Mouse (Mus musculus): ENCODE results near the gene Tspan4. TPM values are rescaled to one million over a fixed set of nuclear protein-coding genes. Genes with fewer than 3 reads are reported as not detected.

Tspan4 gene
- polyA plus RNA-seq, 1 experiment from 2014 or later, result 28.5 TPM

DNA sequence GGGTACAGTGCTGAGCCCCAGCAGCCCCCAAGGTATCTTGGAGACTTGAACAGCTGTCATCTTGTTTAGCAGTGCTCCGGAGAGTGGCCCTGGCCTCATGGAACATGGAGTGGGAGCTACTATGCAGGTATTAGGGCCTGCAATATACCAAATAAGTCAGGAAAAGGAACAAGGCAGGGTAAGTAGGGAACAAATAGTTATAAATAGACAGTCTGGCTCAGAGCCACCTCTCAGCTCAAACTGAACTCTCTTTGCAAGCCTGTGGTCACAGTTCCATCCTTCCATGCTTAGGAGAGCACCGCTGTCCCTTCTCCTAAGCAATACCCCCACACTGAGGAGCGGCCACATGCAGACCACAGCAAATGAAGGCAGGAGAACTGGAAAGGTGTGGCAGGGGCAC, 22.6 kb downstream of the Tspan4 start:
- DNase-seq (ENCODE audit: low spot score), result no peak

DNA sequence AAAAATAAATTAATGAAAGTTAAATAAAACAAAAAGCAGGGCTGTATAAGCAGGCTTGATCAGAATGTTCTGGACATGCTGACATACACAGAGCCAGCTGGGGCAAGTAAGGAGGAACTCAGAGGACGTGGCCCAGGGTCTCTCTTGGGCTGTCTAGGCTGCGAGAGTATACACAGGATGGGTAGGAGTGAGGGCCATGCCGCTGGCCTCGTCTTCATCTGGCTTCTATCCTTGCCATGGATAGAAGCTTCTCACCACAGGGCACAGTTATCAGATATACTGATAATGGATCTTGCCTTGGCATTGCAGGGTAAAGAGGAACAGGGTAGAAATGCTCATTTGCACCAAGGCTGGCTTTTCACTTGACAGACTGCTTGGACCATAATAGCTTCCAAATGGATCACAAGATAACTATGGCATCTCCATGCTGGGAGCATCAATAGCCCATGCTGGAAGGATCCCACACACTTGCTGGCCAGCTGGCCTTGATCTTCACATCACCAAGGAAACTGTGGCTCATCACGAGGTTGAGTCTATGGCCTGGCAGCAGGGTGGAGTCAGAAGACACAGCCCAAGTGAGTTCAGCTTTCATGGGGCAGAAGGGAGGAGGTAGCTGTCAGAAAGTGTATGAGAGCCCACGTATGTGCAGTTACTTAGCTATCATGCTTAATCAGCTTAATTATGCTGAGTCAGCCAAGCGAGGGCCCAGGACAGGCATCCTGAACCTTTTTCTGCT, 26.9 kb downstream of the Tspan4 start:
- no peak for DNase-seq (ENCODE audit: low spot score)

DNA sequence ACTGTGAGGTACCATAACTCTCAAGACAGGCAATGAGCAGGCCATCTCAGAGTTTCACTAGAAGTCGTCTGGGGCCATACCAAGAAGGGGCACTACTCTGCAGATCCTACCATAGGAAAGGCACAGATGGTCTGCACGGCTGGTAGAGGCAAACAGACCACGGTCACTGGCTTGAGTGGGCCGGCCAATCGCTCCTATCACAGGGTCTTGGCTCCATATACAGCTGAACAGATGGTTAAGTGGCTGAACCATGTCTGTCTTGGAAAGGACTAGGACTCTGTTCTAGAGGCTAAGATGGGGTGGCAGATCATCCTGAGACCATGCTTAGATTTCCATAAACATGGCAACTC, 27.5 kb downstream of the Tspan4 start:
- no peak for DNase-seq (ENCODE audit: low spot score)

DNA sequence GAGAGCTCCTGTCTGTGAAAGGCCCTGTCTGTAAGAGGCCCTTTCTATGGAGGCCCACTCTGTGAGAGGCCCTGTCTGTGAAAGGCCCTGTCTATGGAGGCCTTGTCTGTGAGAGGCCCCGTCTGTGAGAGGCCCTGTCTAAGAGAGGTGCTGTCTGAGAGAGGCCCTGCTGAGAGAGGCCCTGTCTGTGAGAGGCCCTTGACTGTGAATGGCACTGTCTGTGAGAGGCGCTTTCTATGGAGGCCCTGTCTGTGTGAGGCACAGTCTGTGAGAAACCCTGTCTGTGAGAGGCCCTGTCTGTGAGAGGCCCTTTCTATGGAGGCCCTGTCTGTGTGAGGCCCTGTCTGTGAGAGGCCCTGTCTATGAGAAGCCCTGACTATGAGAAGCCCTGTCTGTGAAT, 31.2 kb downstream of the Tspan4 start:
- DNase-seq (ENCODE audit: low spot score), result no peak

DNA sequence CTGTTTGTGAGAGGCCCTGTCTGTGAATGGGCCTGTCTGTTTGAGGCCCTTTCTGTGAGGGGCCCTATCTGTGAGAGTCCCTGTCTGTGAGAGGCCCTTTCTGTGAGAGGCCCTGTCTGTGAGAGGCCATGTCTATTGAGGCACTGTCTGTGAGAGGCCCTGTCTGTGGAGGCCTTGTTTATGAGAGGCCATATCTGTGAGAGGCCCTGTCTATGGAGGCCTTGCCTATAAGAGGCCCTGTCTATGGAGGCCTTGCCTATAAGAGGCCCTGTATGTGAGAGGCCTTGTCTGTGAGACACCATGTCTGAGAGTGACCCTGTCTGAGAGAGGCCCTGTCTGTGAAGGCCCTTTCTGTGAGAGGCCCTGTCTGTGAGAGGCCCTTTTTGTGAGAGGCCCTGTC, 33.1 kb downstream of the Tspan4 start:
- no peak for DNase-seq (ENCODE audit: low spot score)

DNA sequence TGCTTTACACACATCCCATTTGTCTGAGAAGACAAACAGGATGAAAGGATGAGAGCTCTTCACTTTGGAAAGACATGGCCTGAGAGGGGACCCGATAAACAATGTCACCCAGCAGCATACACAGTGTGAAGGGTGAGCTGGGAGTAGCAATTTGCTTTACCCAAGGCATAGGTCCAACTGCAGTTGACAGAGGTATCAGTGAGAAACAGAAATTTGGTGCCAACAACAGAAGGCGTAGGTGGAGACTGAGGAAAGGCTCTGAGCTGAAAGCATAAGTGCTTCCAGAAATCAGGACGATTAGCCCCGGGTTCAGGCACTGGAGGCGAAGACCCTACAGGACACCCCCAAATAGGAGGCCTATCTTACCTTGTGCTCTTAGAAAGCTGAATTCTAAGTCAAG, 35.2 kb downstream of the Tspan4 start:
- no peak for DNase-seq (ENCODE audit: low spot score)

DNA sequence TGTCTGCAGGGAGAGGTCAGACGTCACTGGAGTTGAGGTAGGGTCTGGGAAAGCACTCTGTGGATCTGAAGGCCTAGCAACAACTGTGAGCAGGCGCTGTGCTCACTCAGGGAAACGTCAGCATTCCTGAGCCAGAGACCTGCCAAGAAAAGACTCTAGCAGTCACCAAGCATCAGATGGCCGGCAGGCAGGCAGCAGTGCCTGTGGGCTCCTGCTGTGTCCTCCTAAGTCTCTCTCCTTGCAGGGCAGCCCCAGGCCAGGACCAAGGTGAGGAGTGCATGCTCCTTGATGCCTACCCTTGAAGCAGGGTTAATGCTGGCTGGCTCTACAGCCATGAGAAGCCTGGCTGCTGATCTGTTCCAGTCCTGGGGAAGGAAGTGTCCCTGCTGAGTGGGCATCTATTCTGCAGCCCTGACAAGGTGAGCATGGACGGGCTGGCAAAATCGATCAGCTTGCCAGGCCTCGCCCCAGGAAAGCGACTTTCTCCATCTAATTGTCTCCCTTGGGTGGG, 35.7 kb downstream of the Tspan4 start:
- DNase-seq (ENCODE audit: low spot score), result no peak

DNA sequence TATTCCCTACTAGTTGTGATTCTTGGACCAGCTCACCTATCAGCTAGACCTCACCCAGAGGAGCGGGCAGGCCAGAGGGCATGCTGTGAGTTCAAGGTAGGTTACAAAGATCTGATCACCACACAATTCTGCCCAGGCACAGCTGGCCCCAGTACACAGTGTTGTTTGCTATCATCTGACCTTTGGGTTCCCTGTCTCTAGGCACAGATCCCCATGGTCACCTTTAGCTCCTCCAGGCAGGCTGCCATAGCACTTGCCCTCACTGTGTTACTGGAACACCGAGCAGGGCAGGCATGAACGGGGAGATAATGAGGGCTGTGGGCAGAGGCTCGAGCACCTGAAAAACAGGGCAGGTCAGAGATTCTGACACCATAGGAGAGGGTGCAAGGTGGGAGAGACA, 42.6 kb downstream of the Tspan4 start:
- DNase-seq (ENCODE audit: low spot score), result no peak

DNA sequence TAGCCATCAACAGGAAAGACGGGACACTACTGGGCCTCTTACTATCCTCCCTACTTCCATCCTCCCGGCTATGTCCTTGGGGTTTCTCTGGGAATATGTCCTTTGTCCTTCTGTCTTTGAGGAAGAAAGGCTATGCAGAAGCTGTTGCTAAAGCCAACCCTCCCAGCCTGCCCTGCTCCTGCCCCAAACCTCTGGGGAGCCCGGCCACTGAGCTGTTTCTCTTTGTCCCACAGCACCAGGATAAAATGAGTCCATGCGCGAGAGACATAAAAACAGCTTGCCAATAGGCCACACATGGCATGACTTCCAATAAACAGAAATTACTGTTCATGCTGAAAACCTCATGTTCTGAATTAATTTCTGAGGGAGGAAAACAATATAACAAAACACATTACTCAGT, 43.3 kb downstream of the Tspan4 start:
- no peak for DNase-seq (ENCODE audit: low spot score)

DNA sequence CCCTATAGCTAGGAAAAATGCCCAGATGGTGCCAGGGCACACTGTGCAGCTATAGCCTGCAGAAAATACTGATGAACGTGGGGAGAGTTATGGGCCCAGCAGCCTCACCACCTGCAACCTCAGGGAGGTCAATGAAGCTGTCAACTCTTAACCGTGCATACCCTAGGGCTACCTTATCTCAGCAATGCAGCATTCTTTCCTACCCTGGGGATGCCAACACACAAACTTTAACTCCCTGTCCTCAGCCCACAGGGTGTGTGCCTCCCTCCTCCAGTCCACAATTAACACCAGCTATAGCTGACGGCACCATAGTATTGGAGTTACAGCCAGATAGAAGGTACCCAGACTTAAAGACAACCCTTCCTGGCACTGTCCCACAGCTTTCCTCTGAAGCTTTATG, 43.9 kb downstream of the Tspan4 start:
- DNase-seq (ENCODE audit: low spot score), result no peak

DNA sequence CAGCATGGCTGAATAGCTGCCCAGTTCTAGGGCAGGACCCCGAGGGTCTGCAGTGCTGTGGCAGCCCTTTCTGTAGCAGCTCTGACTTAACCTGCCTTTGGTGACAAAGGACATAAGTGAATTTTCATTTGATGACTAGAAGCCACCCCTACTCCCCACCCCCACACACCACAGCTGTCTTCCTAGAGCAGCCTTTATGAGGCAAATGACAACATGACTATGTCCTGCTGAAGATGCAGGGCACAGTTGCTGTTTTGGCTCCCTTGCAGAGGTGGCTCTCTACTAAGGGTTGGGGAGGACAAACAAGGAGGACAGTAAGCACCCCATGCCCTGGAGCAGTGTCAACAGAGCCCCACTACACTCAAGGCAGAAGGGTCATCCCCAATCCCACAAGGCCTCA, 44.8 kb downstream of the Tspan4 start:
- no peak for DNase-seq (ENCODE audit: low spot score)

DNA sequence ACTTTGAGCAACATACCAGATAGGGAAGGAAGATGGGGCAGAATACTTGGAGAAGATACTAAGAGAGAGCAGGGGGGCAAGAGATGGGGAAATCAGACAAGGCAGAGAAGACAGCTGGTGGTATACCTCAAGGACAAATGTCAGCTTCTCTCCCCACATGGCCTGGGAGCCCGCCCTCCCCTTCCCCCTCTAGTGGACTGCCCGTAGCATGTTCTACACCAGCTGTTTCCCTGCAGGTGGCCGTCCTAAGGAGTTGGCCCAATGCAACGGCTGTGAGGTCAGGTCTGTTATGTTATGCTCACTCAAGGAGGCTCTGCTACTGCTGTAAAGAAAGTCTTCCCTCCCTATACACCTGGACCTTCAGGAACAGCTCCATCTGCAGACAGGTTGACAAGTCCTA, 48.0 kb downstream of the Tspan4 start:
- no peak for DNase-seq (ENCODE audit: low spot score)

DNA sequence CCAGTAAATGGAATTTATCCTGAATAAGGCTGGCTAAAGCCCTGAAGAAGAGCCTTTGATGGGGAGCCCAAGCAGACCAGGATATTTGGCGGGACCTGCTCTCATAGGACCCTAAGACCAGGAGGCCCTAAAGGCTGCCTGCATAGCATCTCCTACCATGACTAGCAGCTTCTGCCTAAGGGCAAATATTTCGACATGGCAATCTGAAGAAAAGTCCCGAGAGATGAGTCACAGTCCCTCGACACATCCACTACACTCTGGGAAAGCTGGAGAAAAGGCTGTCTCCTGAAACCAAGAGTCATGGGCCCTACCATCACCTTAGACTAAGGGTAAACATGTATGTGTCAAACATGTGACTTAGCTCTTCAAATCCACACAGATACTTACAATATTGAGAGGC, 49.2 kb downstream of the Tspan4 start:
- no peak for DNase-seq (ENCODE audit: low spot score)

DNA sequence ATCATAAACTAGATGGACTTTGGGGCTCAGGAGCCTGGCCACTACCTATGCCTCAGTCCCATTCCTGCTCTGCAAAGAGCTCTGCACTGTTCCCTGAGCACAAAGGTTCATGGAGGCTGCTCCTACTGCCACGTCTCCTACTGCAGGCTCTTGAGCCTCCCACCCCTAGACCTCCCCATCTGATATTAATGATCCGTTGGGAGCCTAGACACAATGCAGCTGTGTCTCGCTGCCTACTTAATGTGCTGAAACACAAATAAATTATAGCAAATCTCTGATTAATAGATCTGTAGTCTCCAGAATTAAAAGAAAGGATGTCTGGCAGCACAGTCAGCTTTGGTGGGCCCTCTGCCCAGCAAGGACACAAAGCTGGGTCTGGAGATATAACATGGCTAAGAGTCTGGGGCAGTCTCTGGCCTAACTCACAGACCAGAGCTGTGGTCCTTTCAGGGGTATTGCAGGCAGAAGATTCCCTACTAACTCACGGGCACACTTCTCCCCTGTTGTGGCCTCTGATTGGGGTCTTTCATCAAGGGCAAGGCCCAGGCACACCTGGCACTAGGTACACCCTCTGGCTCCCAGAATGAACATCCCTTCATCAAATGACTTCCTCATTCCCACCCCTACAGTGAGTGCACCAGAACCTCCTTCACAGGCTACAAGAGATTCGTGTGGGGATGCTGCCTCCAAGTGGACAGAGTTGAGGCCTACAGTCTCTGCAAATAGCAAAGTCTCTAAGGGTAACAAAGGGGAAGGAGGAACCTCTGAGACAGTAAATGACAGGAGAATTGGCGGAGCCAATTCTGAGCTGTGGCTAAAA, 49.9 kb downstream of the Tspan4 start:
- DNase-seq (ENCODE audit: low spot score), result peak; percentile 83

DNA sequence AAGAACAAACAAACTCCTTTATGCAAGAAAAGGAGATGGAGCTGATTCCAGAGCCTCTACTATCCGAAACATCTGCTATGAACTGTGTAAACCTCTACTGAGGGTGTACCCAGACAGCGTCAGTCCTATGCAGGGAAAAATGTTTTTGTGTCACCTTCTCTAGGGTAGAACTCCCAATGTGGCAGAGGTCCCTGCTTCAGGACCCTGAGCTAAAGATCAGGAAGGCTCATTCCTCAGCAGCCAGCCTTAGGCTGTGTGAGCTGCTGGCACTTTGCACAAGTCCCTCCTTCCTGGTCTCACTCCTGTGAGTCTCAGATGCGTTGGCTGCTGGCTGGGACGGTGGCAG, 50.5 kb downstream of the Tspan4 start:
- DNase-seq (ENCODE audit: low spot score), result no peak

DNA sequence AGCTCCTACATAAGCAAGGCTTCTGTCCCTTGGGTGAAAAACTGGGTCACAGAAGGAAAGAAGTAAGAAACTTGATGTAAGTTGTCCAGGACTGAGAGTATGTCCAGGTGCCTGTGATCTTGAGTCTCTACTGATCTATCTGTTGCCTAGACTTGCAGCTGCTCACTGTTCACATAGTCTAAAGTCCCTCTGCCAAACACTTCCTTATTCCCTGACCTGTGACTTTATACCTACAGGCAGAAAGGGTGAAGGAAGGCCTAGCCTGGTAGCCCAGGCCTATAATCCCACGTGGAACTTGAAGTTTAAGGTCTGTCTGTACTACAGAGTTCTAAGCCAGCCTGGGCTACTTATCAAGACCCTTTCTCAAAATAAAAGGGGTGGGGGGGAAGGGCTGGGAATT, 60.5 kb downstream of the Tspan4 start:
- DNase-seq (ENCODE audit: low spot score), result no peak

DNA sequence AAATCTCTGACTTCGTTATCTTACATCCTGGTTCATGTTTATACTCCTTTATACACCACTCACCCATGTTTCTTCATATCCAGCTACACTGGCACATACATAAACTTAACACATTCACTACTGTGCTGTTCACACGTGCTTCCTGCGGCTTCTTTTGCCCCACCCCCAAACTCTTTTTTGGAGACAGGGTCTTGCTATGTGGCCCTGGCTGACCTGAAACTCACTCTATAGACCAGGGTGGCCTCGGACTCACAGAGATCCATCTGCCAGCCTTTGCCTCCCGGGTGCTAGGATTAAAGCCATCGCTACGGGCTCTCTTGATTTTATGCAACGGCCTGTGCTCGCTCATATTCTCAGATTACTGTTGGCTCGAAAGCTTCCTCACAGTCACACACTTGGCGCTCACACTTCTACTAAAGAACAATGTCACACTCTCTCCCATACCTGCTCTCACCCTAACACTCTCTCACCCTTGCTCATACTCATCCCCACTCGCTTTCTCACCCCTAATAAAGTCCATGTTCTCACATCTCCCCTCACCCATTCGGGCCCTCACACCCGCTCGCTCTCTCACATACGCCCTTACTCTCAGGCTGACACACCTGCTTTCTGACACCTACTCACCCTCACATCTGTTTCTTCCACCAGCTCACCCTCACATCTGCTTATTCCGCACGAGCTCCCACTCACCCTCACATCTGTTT, 64.0 kb downstream of the Tspan4 start:
- no peak for DNase-seq (ENCODE audit: low spot score)

DNA sequence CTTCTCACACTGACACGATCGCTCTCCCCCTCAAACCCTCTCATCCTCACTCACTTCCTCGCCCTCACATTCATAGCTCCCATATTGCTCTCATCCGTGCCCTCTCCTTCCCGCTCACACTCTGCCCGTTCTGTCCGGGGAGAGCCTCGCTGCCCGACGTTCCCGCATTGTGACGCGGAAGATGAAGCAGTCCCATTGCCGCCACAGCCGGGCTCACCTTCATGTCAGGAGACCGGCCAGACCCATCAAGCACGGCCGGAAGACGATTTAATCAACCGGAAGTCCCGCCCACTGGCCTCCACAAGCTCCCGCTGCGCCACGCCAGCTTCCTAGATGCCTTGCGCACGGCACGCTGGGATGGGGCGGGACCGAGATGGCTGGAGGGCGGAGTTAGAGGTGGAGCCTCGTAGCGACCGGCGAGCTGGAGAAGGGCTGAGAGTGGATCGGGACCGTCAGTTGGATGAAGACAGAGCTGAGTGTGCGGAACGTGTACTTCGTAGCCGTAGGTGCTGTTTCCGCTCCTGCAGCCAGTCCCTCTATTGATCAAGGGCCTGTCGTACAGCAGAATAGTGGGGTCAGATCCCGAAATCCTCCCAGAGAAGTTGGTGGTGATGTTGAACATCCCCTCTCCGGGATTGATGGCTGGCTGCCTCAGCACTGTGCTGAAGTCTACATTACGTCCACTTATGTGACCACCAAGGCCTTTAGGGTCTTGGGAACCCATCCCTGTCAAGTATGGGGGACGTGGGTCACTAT, 64.7 kb downstream of the Tspan4 start, which contains the start of gene Chid1:
Gene Chid1 (minus strand): TSS at position 302 of the 756 bp plus-strand sequence.
- peak; percentile 97 for DNase-seq (ENCODE audit: low spot score)

DNA sequence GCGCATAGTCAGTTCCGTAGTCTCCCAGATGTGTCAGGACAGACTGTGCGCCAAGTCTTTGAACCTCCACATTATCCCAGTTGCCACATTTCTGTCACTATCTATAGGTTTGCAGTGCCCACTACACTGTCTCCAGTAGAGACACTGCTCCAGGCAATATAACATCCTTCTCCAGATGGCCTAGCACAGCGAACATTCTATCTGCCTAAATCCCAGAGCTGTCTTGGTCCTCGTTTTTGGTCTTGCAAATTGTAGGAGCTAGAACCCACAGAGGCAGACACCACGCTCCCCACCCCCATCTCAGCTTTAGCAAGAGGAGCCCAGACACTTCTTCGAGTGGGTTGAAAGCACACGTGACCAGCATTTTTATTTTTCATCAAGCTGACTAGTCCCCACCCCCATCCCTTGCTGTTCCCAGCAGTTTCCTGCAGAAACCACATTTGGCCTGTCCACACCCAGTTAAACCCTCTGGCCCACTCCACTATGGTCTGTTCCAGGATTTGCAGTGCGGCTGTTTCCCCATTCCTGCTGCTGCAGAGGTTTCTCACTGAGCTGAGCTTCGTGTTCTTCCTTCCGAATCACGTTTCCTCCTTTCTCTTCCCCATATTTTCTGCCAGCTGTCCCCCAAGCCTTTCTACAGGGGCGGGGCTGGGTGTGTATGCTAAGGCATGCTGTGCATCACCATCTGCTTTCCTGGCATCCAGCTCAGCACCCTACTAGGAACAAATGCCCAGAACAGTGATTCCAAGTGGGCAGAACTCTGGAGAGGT, 65.5 kb downstream of the Tspan4 start:
- DNase-seq (ENCODE audit: low spot score), result no peak

DNA sequence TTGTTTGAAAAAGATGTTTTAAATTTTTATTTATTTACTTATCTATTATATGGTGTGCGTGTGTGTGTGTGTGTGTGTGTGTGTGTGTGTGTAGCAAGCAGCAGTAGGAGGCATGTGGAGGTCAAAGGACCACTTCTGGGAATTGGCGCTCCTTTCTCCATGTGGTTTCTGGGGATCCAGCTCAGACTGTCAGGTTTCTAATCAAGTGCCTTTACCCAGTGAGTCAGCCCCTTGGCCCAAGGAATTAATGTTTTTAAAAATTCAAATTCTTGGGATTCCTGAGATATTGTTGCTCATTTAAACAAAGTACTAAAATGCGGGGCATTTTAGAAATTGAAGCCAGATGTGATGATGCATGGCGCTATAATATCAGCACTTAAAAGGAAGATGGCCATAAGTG, 66.6 kb downstream of the Tspan4 start:
- DNase-seq (ENCODE audit: low spot score), result no peak

DNA sequence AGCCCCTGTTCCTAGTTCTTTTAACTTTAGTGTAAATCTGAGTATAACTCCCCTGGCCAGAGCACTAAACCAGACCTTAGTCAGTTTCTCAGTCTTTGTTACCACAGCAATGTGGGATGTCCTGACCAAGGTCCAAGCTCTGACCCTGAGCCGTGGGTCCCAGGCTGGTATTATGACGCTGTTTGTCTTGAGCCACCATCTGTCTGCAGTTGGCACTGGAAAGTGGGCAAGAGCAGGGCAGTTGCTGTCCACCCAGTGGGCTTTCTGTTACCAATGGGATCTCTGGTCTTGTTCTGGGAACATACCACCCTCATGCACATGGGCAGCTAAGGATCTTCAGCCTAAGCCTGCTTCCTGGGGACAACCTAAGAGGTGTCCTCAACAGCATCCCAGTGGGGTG, 67.5 kb downstream of the Tspan4 start:
- no peak for DNase-seq (ENCODE audit: low spot score)

All from thymus, postnatal 0 days (tissue).